Mouse (Mus musculus): Measurements from ENCODE around the gene Scp2. TPM values are rescaled to one million over a fixed set of nuclear protein-coding genes. Genes with fewer than 3 reads are reported as not detected.

Scp2 gene
- polyA plus RNA-seq, 1 experiment from 2014 or later = 243 TPM

DNA sequence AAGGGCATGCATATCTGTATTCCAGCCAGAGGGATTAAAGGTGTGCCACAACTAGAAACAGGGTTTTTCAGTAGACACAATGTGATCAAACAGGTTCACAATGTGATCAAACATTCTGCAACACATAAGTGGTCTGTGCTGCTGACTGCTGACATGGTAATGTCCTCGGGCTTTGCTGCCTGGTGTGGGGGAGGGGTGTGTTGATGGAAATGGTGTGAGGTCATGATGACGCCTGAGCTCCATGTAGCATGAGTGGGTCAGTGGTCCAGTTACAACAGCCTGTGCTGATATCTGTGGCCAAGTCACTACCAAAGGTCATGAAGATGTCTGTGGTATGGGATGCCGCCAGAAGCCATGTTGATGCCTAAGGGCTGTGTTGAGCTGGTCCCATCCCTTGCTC is 14.3 kb downstream of the Scp2 start:
- no peak overlapping the region for H3K9ac ChIP-seq
- no peaks in the 10 kb centered on the region for H3K4me1 ChIP-seq (replicated peaks)
- no peaks in the 10 kb centered on the region for H3K9me3 ChIP-seq
- ATAC-seq (ENCODE audit: low read depth) = no peak
- H3K36me3 ChIP-seq = no peaks in the 10 kb centered on the region
- 95% methylated on average over 3 of the region's 3 CpGs for WGBS
- no peak overlapping the region for H3K27ac ChIP-seq (replicated peaks)
- H3K4me3 ChIP-seq = no peak overlapping the region
- no peaks in the 10 kb centered on the region for H3K27me3 ChIP-seq
- H3K4me2 ChIP-seq = no peak overlapping the region

GRCm38 (mm10) chr4:108128339-108128738 is 16.5 kb downstream of the Scp2 start:
- H3K4me3 ChIP-seq = no peak overlapping the region
- H3K9me3 ChIP-seq = no peaks in the 10 kb centered on the region
- no peaks in the 10 kb centered on the region for H3K36me3 ChIP-seq
- H3K9ac ChIP-seq = no peak overlapping the region
- no peaks in the 10 kb centered on the region for H3K4me1 ChIP-seq (replicated peaks)
- no peak overlapping the region for H3K27ac ChIP-seq (replicated peaks)
- H3K4me2 ChIP-seq = no peak overlapping the region
- 95% methylated on average over 2 of the region's 2 CpGs for whole genome bisulfite sequencing
- H3K27me3 ChIP-seq = no peaks in the 10 kb centered on the region
- no peak for ATAC-seq (ENCODE audit: low read depth)

- H3K27ac ChIP-seq (replicated peaks) = no peak overlapping the region
- no peaks in the 10 kb centered on the region for H3K9me3 ChIP-seq
- H3K36me3 ChIP-seq = no peaks in the 10 kb centered on the region
- ATAC-seq (ENCODE audit: low read depth) = no peak
- no peaks in the 10 kb centered on the region for H3K27me3 ChIP-seq
- no peak overlapping the region for H3K4me3 ChIP-seq
- WGBS = 93% methylated on average over 5 of the region's 5 CpGs
- no peak overlapping the region for H3K9ac ChIP-seq
- H3K4me1 ChIP-seq (replicated peaks) = no peaks in the 10 kb centered on the region
- no peak overlapping the region for H3K4me2 ChIP-seq
These were observed 17.3 kb downstream of the Scp2 start for GRCm38 (mm10) chr4:108127516-108127915.

- Histone ChIP-seq H3K4me3 (no peak overlapping the region), H3K27me3 (no peaks in the 10 kb centered on the region), H3K27ac (replicated peaks) (no peak overlapping the region), H3K4me2 (no peak overlapping the region), H3K9ac (no peak overlapping the region), H3K36me3 (no peaks in the 10 kb centered on the region), H3K4me1 (replicated peaks) (no peaks in the 10 kb centered on the region), H3K9me3 (no peaks in the 10 kb centered on the region)
- no peak for ATAC-seq (ENCODE audit: low read depth)
- WGBS = 87% methylated on average over 4 of the region's 4 CpGs
These were observed 18.5 kb downstream of the Scp2 start for GRCm38 (mm10) chr4:108126260-108126659.

GRCm38 (mm10) chr4:108124104-108124503 is 20.7 kb downstream of the Scp2 start:
- H3K4me3 ChIP-seq = no peak overlapping the region
- no peaks in the 10 kb centered on the region for H3K36me3 ChIP-seq
- H3K4me1 ChIP-seq (replicated peaks) = no peaks in the 10 kb centered on the region
- H3K27me3 ChIP-seq = no peaks in the 10 kb centered on the region
- no peak overlapping the region for H3K4me2 ChIP-seq
- ATAC-seq (ENCODE audit: low read depth) = no peak
- 96% methylated on average over 1 of the region's 1 CpGs for WGBS
- H3K27ac ChIP-seq (replicated peaks) = no peak overlapping the region
- H3K9ac ChIP-seq = no peak overlapping the region
- H3K9me3 ChIP-seq = no peaks in the 10 kb centered on the region

DNA sequence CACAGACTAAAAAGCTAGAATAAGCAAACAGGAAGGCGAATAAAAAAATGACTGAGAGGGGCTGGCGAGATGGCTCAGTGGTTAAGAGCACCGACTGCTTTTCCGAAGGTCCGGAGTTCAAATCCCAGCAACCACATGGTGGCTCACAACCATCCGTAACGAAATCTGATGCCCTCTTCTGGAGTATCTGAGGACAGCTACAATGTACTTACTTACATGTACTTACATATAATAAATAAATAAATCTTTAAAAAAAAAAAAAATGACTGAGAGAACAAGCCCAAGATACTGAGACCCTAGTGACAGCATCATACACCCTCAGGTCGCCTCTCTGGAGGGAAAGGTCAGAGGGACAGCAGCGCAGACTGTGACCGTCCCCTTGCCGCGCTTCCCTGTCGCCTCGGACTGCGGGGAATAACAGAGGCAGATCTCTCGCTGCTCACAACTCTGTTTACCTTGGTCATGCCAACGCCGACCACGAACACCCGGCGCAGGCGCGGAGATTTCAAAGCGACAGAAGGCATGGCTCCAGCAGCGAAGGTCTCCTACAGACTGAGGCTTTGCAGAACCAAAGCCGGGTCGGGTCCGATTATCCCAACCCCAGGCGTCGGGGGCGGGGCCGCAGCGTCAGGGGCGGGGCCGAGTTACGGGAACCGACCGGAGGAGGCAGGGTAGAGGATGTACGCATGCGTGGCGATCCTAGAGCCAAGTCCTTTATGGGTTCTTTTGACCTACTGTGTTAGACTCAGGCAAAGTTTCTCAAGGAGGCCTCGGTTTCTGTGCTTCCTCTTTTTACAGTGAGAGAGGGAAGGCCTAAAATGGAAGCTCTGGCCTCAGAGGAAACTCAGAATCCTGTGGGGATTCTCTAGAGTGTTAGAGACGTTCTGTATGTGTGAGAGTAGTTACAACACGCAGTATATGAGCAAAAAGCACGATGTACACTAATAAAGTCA is 26.6 kb downstream of the Scp2 start:
- Histone ChIP-seq H3K27me3 (no peaks in the 10 kb centered on the region), H3K36me3 (no peaks in the 10 kb centered on the region), H3K9ac (peak overlapping the region; percentile 72), H3K9me3 (no peaks in the 10 kb centered on the region), H3K27ac (replicated peaks) (peak overlapping the region; percentile 64), H3K4me1 (replicated peaks) (no peaks in the 10 kb centered on the region), H3K4me2 (peak overlapping the region; percentile 55), H3K4me3 (peak overlapping the region; percentile 51)
- ATAC-seq (ENCODE audit: low read depth) = peak; percentile 94
- WGBS = 13% methylated on average over 44 of the region's 45 CpGs

DNA sequence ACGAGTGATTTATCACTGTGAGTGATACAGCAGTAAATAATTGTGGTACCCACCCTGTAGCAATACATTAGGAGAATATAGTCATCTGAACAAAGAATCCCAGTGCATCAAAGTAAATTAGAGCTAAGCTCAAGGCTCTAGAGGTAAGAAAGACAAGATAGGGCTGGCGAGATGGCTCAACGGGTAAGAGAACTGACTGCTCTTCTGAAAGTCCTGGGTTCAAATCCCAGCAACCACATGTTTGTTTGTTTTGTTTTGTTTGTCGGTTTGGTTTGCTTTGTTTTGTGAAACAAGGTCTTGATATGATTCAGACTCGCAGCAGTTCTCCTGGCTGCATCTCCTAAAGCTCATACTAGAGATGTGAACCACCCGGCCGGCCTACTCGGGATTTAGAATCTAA is 27.3 kb downstream of the Scp2 start:
- peak overlapping the region; percentile 51; the same call in 1 of the 2 replicates for H3K4me3 ChIP-seq
- H3K4me2 ChIP-seq = 0 out of 2 replicates have a peak overlapping the region, but pooled peaks have one; percentile 55
- 89% methylated on average over 8 of the region's 8 CpGs for WGBS

DNA sequence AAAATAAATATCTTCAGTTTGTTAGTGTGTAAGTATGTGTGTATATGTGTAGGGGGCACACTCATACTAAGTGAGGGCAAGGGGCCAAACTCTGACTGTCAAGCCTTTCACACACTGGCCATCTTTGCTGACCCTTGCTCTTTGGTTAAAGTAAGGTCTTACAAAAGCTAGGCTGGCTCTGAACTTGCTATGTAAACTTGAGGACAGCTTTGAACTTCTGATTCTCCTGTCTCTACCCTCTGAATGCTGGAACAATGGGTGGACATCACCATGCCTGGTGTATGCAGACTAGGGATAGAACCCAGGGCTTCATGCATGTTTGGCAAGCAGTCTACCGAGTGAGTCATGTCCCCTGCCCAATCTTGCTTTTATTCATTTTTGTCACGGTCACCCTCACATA is 28.3 kb downstream of the Scp2 start:
- WGBS = 87% methylated on average over 2 of the region's 2 CpGs
- no peak overlapping the region for H3K9ac ChIP-seq
- no peaks in the 10 kb centered on the region for H3K4me1 ChIP-seq (replicated peaks)
- H3K27me3 ChIP-seq = no peaks in the 10 kb centered on the region
- no peak overlapping the region for H3K27ac ChIP-seq (replicated peaks)
- no peaks in the 10 kb centered on the region for H3K36me3 ChIP-seq
- no peak for ATAC-seq (ENCODE audit: low read depth)
- H3K4me3 ChIP-seq = no peak overlapping the region
- H3K4me2 ChIP-seq = no peak overlapping the region
- no peaks in the 10 kb centered on the region for H3K9me3 ChIP-seq

More for the DNA sequence above, 27.3 kb downstream of the Scp2 start:
- no peaks in the 10 kb centered on the region for H3K9me3 ChIP-seq
- ATAC-seq (ENCODE audit: low read depth) = no peak
- H3K4me1 ChIP-seq (replicated peaks) = no peaks in the 10 kb centered on the region
- H3K9ac ChIP-seq = no peak overlapping the region
- no peaks in the 10 kb centered on the region for H3K36me3 ChIP-seq
- no peak overlapping the region for H3K27ac ChIP-seq (replicated peaks)
- no peaks in the 10 kb centered on the region for H3K27me3 ChIP-seq

DNA sequence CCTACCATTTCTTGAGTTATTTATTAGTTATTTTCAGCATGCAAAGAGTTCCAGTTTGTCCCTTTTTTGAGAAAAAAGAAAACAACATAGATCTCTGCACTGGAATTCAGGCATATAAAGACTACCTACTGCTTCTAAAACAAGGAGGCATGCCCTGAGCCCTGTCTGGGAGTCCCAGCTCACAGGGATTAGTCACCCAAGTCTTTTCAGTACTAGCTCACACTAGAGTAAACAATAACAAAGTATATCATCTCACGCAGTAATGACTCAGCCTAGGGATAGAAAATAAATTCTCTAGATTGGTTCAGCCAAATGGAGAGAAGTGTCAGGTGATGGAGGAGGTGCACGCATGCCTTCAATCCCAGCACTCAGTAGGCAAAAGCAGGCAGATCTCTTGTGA is 34.1 kb downstream of the Scp2 start:
- no peak for ATAC-seq (ENCODE audit: low read depth)
- no peaks in the 10 kb centered on the region for H3K27me3 ChIP-seq
- H3K9me3 ChIP-seq = no peaks in the 10 kb centered on the region
- peaks cover 12% of the 10 kb centered on the region; the same call in 1 of the 2 replicates for H3K36me3 ChIP-seq
- 93% methylated on average over 2 of the region's 2 CpGs for WGBS
- no peak overlapping the region for H3K4me3 ChIP-seq
- H3K27ac ChIP-seq (replicated peaks) = no peak overlapping the region
- H3K9ac ChIP-seq = no peak overlapping the region
- H3K4me1 ChIP-seq (replicated peaks) = no peaks in the 10 kb centered on the region
- no peak overlapping the region for H3K4me2 ChIP-seq

DNA sequence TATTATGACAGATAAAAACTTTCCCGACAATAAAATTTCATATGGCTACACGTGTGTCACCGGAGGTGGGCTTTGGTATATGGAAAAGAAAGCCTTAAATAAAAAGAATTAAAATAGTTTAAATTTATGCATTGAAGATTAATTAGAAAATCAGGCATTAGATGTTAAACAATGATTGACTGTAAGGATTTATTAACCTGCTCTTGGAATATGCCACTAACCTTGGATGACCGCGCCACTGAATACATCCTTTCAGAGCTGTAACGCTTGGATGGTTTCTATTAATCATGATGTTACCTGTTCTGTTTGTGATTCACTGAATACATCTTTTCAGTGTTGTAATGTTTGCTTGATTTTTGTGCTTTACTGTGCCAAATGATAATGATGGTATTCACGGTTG is 35.1 kb downstream of the Scp2 start:
- Histone ChIP-seq H3K4me1 (replicated peaks) (no peaks in the 10 kb centered on the region), H3K36me3 (peaks cover 16% of the 10 kb centered on the region; the same call in 1 of the 2 replicates), H3K9ac (no peak overlapping the region), H3K9me3 (no peaks in the 10 kb centered on the region), H3K4me2 (no peak overlapping the region), H3K27me3 (no peaks in the 10 kb centered on the region), H3K4me3 (no peak overlapping the region), H3K27ac (replicated peaks) (no peak overlapping the region)
- 89% methylated on average over 7 of the region's 7 CpGs for WGBS
- ATAC-seq (ENCODE audit: low read depth) = no peak

DNA sequence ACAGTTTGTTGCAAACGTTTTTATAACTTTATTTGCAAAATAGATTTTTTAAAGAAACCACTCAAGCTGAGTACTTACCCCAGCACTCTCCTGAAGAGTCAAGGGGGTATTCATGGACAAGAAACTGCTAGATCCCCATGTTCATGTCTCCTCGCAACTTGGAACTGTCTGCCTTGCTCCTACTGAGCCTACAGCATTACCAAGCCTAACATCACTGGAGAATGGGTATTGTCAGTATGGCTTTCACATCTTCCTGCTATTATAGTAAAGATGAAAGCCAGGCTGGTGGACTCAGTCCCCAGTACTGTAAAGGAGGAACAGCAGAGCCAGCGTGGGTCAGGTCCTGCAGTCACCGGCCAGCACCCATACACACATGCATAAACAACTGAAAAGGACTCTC is 48.5 kb downstream of the Scp2 start, which contains the start of gene Podn:
Gene Podn (minus strand): TSS at position 101 of the 400 bp plus-strand sequence.
- Histone ChIP-seq H3K4me3 (no peak within 1 kb of the TSS), H3K9me3 (no peaks in the 10 kb centered on the region), H3K9ac (no peak within 1 kb of the TSS), H3K4me1 (replicated peaks) (no peaks in the 10 kb centered on the region), H3K27ac (replicated peaks) (no peak within 1 kb of the TSS), H3K27me3 (no peaks in the 10 kb centered on the region), H3K36me3 (peaks cover 15% of the 10 kb centered on the region), H3K4me2 (no peak within 1 kb of the TSS)
- 90% methylated on average over 4 of the region's 4 CpGs for WGBS
- no peak for ATAC-seq (ENCODE audit: low read depth)

DNA sequence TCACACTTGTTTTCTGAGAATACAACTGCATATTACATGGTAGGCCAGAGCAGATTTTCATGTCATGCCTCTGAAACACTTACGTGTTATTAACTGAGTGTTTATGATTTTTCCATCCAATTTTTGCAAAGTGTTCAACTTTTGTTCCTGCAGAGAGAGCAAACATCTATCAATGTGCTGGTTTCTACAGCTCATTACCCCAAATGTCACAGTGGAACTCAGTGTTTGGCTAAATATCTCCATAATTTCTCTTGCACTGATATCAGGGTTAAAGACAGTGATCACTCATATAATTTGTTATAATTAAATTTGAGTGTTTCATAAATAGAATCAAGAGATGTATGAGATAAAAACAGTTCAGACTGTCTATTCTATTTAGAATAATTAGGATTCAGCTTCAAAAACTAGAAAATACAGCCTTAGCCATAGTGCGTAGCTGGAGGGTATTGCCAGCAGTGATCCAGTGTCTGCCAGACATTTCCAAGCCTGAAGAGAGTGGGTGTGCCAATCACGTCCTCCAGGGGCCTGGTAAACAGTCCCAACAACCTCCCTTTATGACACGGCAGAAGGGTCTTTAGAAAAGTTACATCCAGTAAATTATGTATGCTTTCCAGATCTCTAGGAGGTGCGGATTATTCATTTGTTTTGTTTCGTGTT is 51.9 kb downstream of the Scp2 start:
- 87% methylated on average over 6 of the region's 6 CpGs for WGBS
- ATAC-seq (ENCODE audit: low read depth) = no peak
- Histone ChIP-seq H3K4me1 (replicated peaks) (no peaks in the 10 kb centered on the region), H3K27ac (replicated peaks) (no peak overlapping the region), H3K27me3 (no peaks in the 10 kb centered on the region), H3K4me3 (no peak overlapping the region), H3K4me2 (no peak overlapping the region), H3K9ac (no peak overlapping the region), H3K9me3 (no peaks in the 10 kb centered on the region), H3K36me3 (peaks cover 13% of the 10 kb centered on the region)

Data from neural tube, embryonic 13.5 days (tissue).